Mouse (Mus musculus) midbrain, embryonic 10.5 days (tissue): ENCODE data around the gene Ripor2. TPM values are rescaled to one million over a fixed set of nuclear protein-coding genes. Genes with fewer than 3 reads are reported as not detected.

Source experiments
- DNase-seq: peaks from one replicate; pipeline ENCODE4 v3.0.0-alpha.2; 2017; ENCODE audit warnings: low spot score
- H3K27ac ChIP-seq: fragments of 300-500 bp; sonication (generic); replicated peaks from 2 replicates; pipeline ENCODE4 v1.5.1; 2016; ENCODE audit warnings: mild to moderate bottlenecking
- H3K27me3 ChIP-seq: fragments of 300-500 bp; sonication (generic); 2 replicates; pipeline ENCODE4 v1.6.1; 2016; ENCODE audit warnings: low read depth, mild to moderate bottlenecking; ENCODE audit not compliant: poor library complexity, severe bottlenecking
- H3K36me3 ChIP-seq: fragments of 300-500 bp; sonication (generic); 2 replicates; pipeline ENCODE4 v1.6.1; 2016; ENCODE audit warnings: mild to moderate bottlenecking, moderate library complexity
- H3K4me1 ChIP-seq: fragments of 300-500 bp; sonication (generic); 2 replicates; pipeline ENCODE4 v1.6.1; 2016
- H3K4me3 ChIP-seq: fragments of 300-500 bp; sonication (generic); 2 replicates; pipeline ENCODE4 v1.5.1; 2016; ENCODE audit warnings: mild to moderate bottlenecking, moderate library complexity
- H3K9me3 ChIP-seq: fragments of 300-500 bp; sonication (generic); replicated peaks from 2 replicates; pipeline ENCODE4 v1.6.1; 2016; ENCODE audit warnings: mild to moderate bottlenecking
- WGBS: fragments of 180-500 bp; shearing (Covaris S2); methylation state at CpG from one replicate; pipeline ENCODE4 v1.1.7; 2016; 5-methylcytosine and 5-hydroxymethylcytosine counted together
- polyA plus RNA-seq: library from polyadenylated mRNA; unstranded; fragments of >200 nt; fragmentation: Nextera tagmentation; extraction: Ambion mirVana; gene quantifications from 2 replicates; pipeline ENCODE4 v1.2.1, GENCODE M21; 2016

The Ripor2 gene
- polyA plus RNA-seq, 1 experiment from 2014 or later, result 3.5 TPM

DNA sequence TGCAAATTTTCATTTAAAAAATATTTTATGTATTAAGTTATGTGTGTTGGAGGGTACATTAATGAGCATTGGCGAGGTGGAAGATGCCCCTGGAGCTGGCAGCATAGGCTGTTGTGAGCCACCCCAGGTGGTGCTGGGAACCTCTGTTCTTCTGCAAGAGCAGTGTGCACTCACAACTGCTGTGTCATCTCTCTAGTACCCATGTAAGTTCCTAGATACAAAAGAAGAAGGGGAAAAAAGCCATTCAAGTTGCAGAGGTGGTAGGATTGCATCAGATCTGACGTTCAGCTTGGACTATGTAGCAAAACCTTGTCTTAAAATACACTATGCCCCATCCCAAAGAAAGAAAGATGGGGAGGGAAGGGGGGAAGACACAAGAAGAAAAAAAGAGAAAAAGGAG is 65.5 kb downstream of the Ripor2 start:
- no peak for DNase-seq
- Histone ChIP-seq H3K27ac (no peak overlapping the region), H3K9me3 (no peaks in the 10 kb centered on the region), H3K27me3 (no peaks in the 10 kb centered on the region), H3K36me3 (no peaks in the 10 kb centered on the region), H3K4me3 (no peak overlapping the region), H3K4me1 (peaks cover 7% of the 10 kb centered on the region)
- 89% methylated on average over 2 of the region's 2 CpGs for WGBS

DNA sequence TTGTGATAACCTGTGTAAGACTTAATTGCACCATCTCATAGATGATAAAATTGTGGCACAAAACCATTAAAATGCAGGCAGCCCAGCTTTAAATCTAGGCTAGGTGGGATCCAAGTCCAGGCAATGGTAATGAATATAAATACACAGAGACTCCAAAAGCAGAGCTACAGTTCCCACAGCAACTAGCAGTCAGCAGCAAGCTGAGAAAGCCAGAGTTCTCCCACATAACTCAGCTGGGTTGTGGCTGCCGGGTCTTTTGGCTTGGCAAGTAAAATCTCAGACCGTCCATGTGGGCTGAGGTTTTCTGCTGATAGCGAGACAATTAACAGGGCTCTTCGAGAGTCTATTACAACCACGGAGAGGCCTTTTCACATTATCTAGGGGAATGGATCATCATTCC is 66.0 kb downstream of the Ripor2 start:
- no peak overlapping the region for H3K4me3 ChIP-seq
- H3K27ac ChIP-seq, result no peak overlapping the region
- 87% methylated on average over 5 of the region's 5 CpGs for WGBS
- no peaks in the 10 kb centered on the region for H3K9me3 ChIP-seq
- H3K4me1 ChIP-seq, result peaks cover 7% of the 10 kb centered on the region
- DNase-seq, result no peak
- H3K36me3 ChIP-seq, result no peaks in the 10 kb centered on the region
- H3K27me3 ChIP-seq, result no peaks in the 10 kb centered on the region

DNA sequence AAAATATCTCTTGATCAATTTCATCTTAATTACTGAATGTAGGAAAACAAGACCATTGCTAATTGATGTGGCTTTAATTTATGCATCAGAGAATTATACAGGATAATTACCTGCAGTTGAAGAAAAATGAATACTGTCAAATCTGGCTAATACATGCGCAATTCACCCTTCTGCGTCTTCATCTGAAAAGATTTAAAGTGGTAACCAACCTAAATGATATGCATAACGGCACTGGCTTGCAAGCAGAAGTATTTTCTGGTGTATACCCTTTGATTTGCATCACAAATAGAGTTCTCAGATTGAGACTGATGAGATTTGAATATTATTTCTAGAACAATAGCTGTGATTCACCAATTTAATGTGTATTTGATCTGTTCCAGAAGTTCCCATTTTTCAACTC is 66.7 kb downstream of the Ripor2 start:
- Histone ChIP-seq H3K4me1 (peaks cover 7% of the 10 kb centered on the region), H3K4me3 (no peak overlapping the region), H3K9me3 (no peaks in the 10 kb centered on the region), H3K27ac (no peak overlapping the region), H3K27me3 (no peaks in the 10 kb centered on the region), H3K36me3 (no peaks in the 10 kb centered on the region)
- WGBS, result 93% methylated on average over 3 of the region's 3 CpGs
- no peak for DNase-seq

DNA sequence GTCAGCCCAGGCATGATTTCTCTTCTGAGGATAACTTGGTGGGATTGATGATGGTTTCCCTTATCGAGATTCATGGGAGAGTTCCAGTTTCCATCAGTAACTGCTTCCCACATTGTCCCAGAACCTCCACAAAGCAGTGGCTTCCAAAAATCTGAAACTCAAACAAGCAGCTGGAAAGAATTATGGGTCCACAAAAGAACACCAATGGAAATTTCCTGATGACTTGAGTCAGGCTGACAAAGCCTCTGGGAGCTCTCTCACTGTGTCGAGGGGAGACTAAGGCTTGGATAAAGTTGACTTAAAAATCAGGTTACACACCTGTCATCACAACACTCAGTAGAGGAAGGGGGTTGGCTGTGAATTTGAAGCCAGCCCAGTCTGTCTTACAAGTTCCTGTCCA is 67.1 kb downstream of the Ripor2 start:
- no peak for DNase-seq
- H3K27ac ChIP-seq, result no peak overlapping the region
- WGBS, result 81% methylated on average over 2 of the region's 2 CpGs

DNA sequence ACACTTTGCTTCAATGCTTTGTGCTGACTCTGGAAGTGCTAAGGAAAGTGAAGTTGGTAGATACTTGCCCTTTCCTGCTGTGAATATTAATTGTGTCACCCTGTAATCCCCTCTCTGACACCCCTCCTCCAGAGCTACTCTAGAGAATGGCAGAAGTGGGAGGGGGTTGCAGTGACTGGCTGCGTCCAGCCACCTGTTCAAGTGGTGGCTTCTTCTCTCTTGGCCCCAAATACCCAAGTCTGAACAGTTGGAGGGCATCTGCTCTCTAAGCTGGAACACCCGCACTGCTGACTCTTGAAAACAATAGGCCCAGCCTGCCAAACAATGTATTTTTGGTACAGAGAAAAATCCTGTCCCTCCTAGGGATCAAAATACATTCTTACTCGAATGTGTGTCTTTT is 69.0 kb downstream of the Ripor2 start:
- Histone ChIP-seq H3K36me3 (no peaks in the 10 kb centered on the region), H3K27ac (no peak overlapping the region), H3K4me3 (no peak overlapping the region), H3K4me1 (peaks cover 7% of the 10 kb centered on the region), H3K9me3 (no peaks in the 10 kb centered on the region), H3K27me3 (no peaks in the 10 kb centered on the region)
- WGBS, result 59% methylated on average over 3 of the region's 3 CpGs
- DNase-seq, result no peak

More for the DNA sequence above, 67.1 kb downstream of the Ripor2 start:
- Histone ChIP-seq H3K4me3 (no peak overlapping the region), H3K27me3 (no peaks in the 10 kb centered on the region), H3K4me1 (peaks cover 7% of the 10 kb centered on the region), H3K9me3 (no peaks in the 10 kb centered on the region), H3K36me3 (no peaks in the 10 kb centered on the region)

DNA sequence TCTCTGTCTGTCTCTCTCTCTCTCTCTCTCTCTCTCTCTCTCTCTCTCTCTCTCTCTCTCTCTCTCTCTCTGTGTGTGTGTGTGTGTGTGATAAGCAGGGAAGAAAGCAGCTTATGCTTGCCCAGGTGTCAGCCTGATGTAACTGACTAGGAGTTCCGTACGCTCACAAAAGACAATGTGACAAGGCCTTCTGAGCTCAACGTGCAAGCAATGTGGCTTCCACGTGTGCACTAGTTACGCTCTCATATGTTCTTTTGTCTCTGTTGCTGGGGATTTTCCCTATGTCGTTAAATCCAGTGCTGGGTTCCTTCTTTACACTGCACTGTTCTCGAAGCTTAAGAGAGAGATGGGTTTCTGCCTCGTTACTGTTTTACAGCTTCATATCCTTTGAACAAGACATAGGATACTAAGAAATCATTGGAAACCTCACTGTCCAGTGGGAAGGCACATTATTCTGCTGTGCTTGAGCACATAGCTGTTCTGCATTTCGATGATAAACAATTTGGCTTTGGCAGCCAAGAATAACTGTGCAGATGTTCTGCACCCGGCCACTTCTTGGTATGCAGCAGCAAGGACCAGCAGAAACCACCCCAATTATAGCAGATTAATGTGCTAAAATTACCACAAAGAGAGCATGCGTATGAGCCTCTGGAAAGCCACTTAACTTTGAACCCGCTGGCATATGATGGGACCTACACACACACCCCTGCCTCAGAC is 73.1 kb downstream of the Ripor2 start:
- WGBS, result 81% methylated on average over 12 of the region's 12 CpGs
- Histone ChIP-seq H3K27me3 (no peaks in the 10 kb centered on the region), H3K4me3 (no peak overlapping the region), H3K4me1 (peaks cover 18% of the 10 kb centered on the region), H3K9me3 (no peaks in the 10 kb centered on the region), H3K27ac (no peak overlapping the region; the same call in 1 of the 2 replicates), H3K36me3 (no peaks in the 10 kb centered on the region)
- no peak for DNase-seq

DNA sequence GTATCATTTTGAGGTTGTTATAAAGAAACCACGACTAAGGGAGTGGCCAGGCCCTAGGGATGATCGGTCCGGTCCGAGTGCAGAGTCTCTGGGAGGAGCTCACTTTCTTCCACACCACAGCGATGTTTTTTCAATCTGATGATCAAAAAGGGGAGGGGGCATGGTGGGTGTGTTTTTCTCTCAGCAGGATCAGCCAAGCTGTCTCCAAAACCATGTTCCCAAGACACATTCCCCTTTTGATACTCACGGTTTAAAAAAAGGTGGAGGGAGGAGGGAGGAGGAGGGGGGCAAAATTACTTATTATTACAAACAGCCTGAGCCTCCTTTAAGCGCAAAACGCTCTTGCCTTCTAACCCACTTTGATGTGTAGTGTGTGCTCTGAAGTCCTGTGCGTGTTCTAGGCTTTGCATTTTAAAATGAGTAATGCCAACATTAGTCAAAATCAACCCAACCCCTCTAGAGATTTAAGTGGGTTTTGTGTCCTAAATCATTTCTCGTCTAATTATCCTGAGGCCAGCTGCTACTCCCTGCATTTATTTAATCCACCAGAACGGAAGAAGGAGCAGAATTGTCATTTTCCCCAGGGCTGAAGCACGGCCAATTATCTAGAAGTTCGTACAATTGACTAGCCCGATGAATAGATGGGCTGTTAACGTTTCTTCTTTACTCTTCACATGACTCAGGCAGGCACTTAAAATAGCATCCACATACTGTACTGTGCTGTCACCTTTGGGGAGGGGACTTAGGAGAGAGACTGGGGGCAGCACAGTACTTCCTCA is 74.9 kb downstream of the Ripor2 start:
- no peaks in the 10 kb centered on the region for H3K27me3 ChIP-seq
- 48% methylated on average over 15 of the region's 15 CpGs for WGBS
- H3K4me3 ChIP-seq, result no peak overlapping the region
- peaks cover 11% of the 10 kb centered on the region for H3K4me1 ChIP-seq
- H3K9me3 ChIP-seq, result no peaks in the 10 kb centered on the region
- no peak for DNase-seq
- peak overlapping the region; percentile 63; the same call in 1 of the 2 replicates for H3K27ac ChIP-seq
- H3K36me3 ChIP-seq, result no peaks in the 10 kb centered on the region

DNA sequence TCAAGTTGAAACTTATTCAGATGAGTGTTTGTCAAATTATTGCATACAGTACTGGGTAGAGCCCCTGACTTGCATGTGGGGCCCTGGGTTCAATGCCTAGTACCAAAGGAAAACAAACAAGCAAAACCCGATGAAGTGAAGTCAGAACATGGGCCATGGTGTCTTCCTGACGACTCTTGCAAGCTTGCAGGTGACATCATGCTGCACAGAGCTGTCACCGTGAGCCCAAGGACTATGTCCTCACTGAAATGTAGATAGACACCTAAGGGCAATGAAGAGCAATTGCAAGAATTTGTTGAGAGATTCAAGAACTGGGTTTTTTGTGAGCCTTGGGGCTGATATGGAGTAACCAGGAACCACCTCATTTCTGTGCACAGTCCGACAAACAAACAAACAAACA is 84.8 kb downstream of the Ripor2 start:
- no peak overlapping the region for H3K4me3 ChIP-seq

DNA sequence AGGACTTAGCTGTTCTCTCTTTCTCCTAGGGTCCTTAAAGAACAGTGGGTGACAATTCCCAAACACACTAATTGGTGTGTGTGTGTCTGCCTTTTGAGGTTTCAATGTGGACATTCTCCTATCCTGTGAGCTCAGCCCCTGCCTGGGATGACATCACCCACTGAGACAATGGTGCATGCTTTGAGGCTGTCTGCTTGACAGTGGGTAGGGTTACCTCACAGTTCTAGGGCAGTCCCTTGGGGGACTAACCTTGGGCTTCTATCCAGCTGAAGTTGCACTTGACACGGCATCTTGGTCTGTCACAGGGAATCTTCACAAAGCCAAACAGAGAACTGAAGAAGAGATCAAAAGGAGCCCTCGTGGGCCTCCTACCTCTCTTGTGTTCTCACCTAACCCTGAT is 86.6 kb downstream of the Ripor2 start:
- H3K27me3 ChIP-seq, result no peaks in the 10 kb centered on the region
- no peaks in the 10 kb centered on the region for H3K36me3 ChIP-seq
- 0 out of 2 replicates have a peak overlapping the region, but pooled peaks have one; percentile 9 for H3K27ac ChIP-seq
- 43% methylated on average over 2 of the region's 2 CpGs for WGBS
- H3K9me3 ChIP-seq, result no peaks in the 10 kb centered on the region
- no peak for DNase-seq
- peaks cover 6% of the 10 kb centered on the region for H3K4me1 ChIP-seq
- no peak overlapping the region for H3K4me3 ChIP-seq

More for the DNA sequence above, 84.8 kb downstream of the Ripor2 start:
- H3K27ac ChIP-seq, result no peak overlapping the region
- H3K27me3 ChIP-seq, result no peaks in the 10 kb centered on the region
- 90% methylated on average over 4 of the region's 4 CpGs for WGBS
- no peak for DNase-seq
- no peaks in the 10 kb centered on the region for H3K9me3 ChIP-seq
- H3K36me3 ChIP-seq, result no peaks in the 10 kb centered on the region
- H3K4me1 ChIP-seq, result peaks cover 6% of the 10 kb centered on the region

DNA sequence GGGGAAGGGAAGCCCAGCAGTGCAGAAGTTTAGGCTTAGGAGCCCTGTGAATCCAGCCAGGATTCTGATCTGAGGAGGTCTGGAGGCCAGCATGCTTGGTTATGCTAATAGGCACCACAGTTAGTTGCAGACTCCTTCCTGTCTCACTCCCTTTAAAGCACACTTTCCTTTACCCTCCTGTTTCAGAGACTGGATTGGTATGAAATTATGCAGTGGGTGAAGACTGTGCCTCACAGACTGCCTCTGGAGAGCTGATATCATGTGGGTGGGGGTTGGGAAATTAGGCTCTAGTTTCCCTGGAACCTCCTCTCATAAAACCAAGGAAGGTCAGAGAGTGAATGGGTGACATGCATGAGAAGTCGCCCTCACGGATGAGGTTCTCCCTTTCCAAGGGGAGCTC is 88.7 kb downstream of the Ripor2 start:
- Histone ChIP-seq H3K27me3 (no peaks in the 10 kb centered on the region), H3K27ac (no peak overlapping the region), H3K4me3 (no peak overlapping the region), H3K4me1 (peaks cover 6% of the 10 kb centered on the region), H3K36me3 (no peaks in the 10 kb centered on the region), H3K9me3 (no peaks in the 10 kb centered on the region)
- DNase-seq, result no peak
- WGBS, result 58% methylated on average over 2 of the region's 2 CpGs

DNA sequence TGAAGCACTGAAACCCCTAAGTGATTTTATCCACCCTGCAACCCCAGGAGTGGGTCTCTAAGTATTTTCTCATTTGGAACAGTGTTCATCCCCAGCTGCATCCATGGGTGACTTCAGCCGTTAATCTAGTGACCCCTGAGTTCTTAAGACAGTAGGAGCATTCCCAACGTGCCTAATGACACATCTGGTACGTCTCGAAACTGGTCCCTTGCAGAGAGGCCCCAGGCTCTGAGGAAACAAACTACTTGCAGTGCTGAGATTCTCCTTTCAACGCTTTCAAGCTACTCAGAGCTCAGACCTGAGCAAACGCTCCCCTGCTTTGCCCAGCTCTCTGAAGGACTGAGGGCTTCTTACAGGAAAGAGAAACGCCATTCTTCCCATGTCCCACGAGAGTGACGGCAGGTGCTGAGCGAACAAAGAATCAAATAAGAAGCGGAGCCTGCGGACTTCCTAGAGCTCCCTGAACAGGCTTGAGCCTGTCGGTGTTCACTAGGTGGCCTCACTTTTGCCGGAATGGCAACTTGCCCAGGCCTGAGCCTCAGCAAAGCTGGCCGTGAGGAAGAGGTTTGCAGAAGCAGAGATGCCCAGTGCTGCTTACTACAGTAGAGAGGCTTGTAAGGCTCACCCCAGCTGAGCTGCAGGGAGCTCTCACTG is 97.2 kb downstream of the Ripor2 start:
- 52% methylated on average over 15 of the region's 15 CpGs for WGBS
- Histone ChIP-seq H3K4me1 (peaks cover 3% of the 10 kb centered on the region; the same call in 1 of the 2 replicates), H3K4me3 (no peak overlapping the region), H3K27me3 (no peaks in the 10 kb centered on the region), H3K27ac (0 out of 2 replicates have a peak overlapping the region, but pooled peaks have one; percentile 29), H3K36me3 (no peaks in the 10 kb centered on the region), H3K9me3 (no peaks in the 10 kb centered on the region)
- DNase-seq, result no peak

DNA sequence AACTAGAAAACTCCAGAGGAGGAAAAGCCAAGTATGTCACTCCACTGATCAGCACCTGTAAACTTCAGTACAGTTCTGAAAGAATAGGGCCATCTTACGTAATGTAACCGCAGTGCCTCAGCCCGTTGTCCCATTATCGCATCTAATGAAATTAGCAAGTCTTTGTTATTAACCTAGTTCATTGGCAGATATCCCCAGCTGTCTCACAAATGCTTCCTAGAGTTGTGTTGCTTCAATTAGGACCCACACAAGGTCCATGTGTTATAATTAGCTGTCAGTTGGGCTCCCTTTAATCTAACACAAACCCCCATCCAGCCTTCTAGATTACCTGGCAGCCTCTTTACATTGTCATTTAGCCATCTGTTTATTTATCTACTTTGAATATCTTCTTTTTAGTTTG is 99.0 kb downstream of the Ripor2 start:
- peaks cover 3% of the 10 kb centered on the region; the same call in 1 of the 2 replicates for H3K4me1 ChIP-seq
- no peaks in the 10 kb centered on the region for H3K27me3 ChIP-seq
- no peaks in the 10 kb centered on the region for H3K9me3 ChIP-seq
- 94% methylated on average over 4 of the region's 4 CpGs for WGBS
- H3K36me3 ChIP-seq, result no peaks in the 10 kb centered on the region
- H3K4me3 ChIP-seq, result no peak overlapping the region
- H3K27ac ChIP-seq, result no peak overlapping the region
- no peak for DNase-seq

DNA sequence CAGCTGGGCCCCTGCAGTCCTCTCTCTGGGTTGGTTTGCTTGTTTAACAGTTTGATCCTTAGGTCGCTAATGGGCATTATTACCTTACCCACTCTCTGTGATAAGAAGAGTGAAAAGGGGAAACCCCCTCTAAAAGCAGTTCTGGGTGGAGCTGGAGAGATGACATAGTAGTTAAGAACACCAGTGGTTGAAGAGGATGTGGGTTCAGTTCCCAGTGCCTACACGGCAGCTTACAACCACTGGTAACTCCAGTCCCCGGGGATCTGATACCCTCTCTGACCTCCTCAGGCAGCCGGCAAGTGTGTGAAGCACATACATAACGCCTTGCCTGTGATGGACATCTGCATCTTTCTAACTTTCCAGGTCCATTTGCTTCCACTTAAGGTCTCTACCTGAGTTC is 100.4 kb downstream of the Ripor2 start:
- WGBS, result 81% methylated on average over 5 of the region's 5 CpGs
- H3K27me3 ChIP-seq, result no peaks in the 10 kb centered on the region
- no peak overlapping the region for H3K4me3 ChIP-seq
- no peaks in the 10 kb centered on the region for H3K36me3 ChIP-seq
- H3K9me3 ChIP-seq, result no peaks in the 10 kb centered on the region
- DNase-seq, result no peak
- H3K4me1 ChIP-seq, result peaks cover 6% of the 10 kb centered on the region
- H3K27ac ChIP-seq, result no peak overlapping the region
